Mouse (Mus musculus): ENCODE measurements around the gene Ccdc88a.

- TF ChIP-seq CTCF (IDR thresholded peaks at IDR 0.05; ENCODE audit: low read depth, low read length), result no peak
- no peak for TF ChIP-seq TAL1 (conservative IDR thresholded peaks at IDR 0.05; ENCODE audit: low read depth, low read length)
- TF ChIP-seq GATA1 (IDR thresholded peaks at IDR 0.05; ENCODE audit: borderline replicate concordance, low read length), result no peak
- TF ChIP-seq POLR2AphosphoS5 (IDR thresholded peaks at IDR 0.05; ENCODE audit: insufficient replicate concordance, low read depth, low read length), result no peak
These were observed 21.8 kb downstream of the Ccdc88a start for GRCm38 (mm10) chr11:29395135-29395746.
